Comparison of ENCODE assay signal across 9 mouse cellular contexts in genomic region chr6:91736471-91736870, GRCm38 (mm10). TPM values are rescaled to one million over a fixed set of nuclear protein-coding genes. Genes with fewer than 3 reads are reported as not detected.
DNase-seq lines count a peak whose midpoint lies in the region; ATAC-seq and TF ChIP-seq lines count a peak whose summit lies in the region.
"Had no signal": no experiment of that assay in that cellular context is flagged by ENCODE, and none has a peak within 500 bp of the region (broad histone marks: within the 10 kb centered on the region; RNA-seq: fewer than 3 reads in every experiment).

No protein-coding gene starts in this region.

- no peak for TF ChIP-seq POLR2A in liver, adult 2 months (IDR thresholded peaks at IDR 0.05; ENCODE audit: extremely low read depth, insufficient read depth, low read length)

- H3K4me1 ChIP-seq in liver, adult 2 months (ENCODE audit: control insufficient read depth, insufficient read depth, low read length), result no peaks in the 10 kb centered on the region
- H3K4me1 ChIP-seq in liver, embryonic 12.5 days, result peaks cover 11% of the 10 kb centered on the region
- H3K4me1 ChIP-seq in kidney, postnatal 0 days (replicated peaks; ENCODE audit: insufficient read depth, low read length), result no peaks in the 10 kb centered on the region
- no peaks in the 10 kb centered on the region; the same call in 1 of the 2 replicates for H3K4me1 ChIP-seq in stomach, embryonic 14.5 days (ENCODE audit: control insufficient read depth, insufficient read depth, low read length)

- 33% methylated on average over 5 of the region's 5 CpGs for WGBS in liver, adult 2 months
- WGBS in liver, embryonic 12.5 days (ENCODE audit: insufficient replicate concordance), result 61% methylated on average over 5 of the region's 5 CpGs
- WGBS in kidney, postnatal 0 days, result 43% methylated on average over 5 of the region's 5 CpGs
- WGBS in stomach, embryonic 14.5 days, result 32% methylated on average over 5 of the region's 5 CpGs

- no peak overlapping the region for H3K27ac ChIP-seq in liver, adult 2 months (replicated peaks; ENCODE audit: insufficient read depth, low read depth, low read length)
- no peak overlapping the region for H3K27ac ChIP-seq in liver, embryonic 12.5 days
- H3K27ac ChIP-seq in kidney, postnatal 0 days, result 0 out of 2 replicates have a peak overlapping the region, but pooled peaks have one; percentile 11
- peak overlapping the region; percentile 6; the same call in 1 of the 2 replicates for H3K27ac ChIP-seq in stomach, embryonic 14.5 days (ENCODE audit: low read length)

- no peak overlapping the region for H3K4me2 ChIP-seq in liver, embryonic 12.5 days
- no peak overlapping the region for H3K4me2 ChIP-seq in kidney, postnatal 0 days (ENCODE audit: low read length)
- no peak overlapping the region for H3K4me2 ChIP-seq in stomach, embryonic 14.5 days (replicated peaks; ENCODE audit: low read depth, low read length)

- no peak for TF ChIP-seq CTCF in liver, adult 2 months (IDR thresholded peaks at IDR 0.05; ENCODE audit: low read depth, low read length)
- no peak for TF ChIP-seq CTCF in kidney, postnatal 0 days (IDR thresholded peaks at IDR 0.05; ENCODE audit: low read depth)

- peak; percentile 75 for DNase-seq in liver, adult 2 months (ENCODE audit: extremely low read depth, low read depth, low spot score)
- peak; percentile 79 for DNase-seq in heart, adult 8-10 months (ENCODE audit: low spot score)
- DNase-seq in kidney, postnatal 0 days (ENCODE audit: low spot score), result no peak
- no peak for DNase-seq in left cerebral cortex, adult 8-10 months (ENCODE audit: low spot score in 2 of 2)
- no peak for DNase-seq in layer of hippocampus, adult 9-11 months

- H3K4me3 ChIP-seq in liver, adult 2 months (ENCODE audit: insufficient read depth, low read depth, low read length), result no peak overlapping the region
- no peak overlapping the region for H3K4me3 ChIP-seq in liver, embryonic 12.5 days
- no peak overlapping the region for H3K4me3 ChIP-seq in kidney, postnatal 0 days (replicated peaks; ENCODE audit: low read depth, low read length)
- no peak overlapping the region for H3K4me3 ChIP-seq in stomach, embryonic 14.5 days (ENCODE audit: low read depth, low read length)

- peaks cover 22% of the 10 kb centered on the region for H3K36me3 ChIP-seq in liver, adult 2 months (ENCODE audit: control insufficient read depth, insufficient read depth, low read length)
- peaks cover 93% of the 10 kb centered on the region for H3K36me3 ChIP-seq in liver, embryonic 12.5 days
- peaks cover 74% of the 10 kb centered on the region for H3K36me3 ChIP-seq in kidney, postnatal 0 days (ENCODE audit: insufficient read depth, low read length)
- peaks cover 26% of the 10 kb centered on the region for H3K36me3 ChIP-seq in stomach, embryonic 14.5 days (ENCODE audit: control insufficient read depth, insufficient read depth, low read length)

- ATAC-seq in liver, embryonic 12.5 days, result no peak
- no peak for ATAC-seq in kidney, postnatal 0 days (replicated peaks; ENCODE audit: low FRiP score, low read depth)
- peak; percentile 30; the same call in 1 of the 2 replicates for ATAC-seq in stomach, embryonic 14.5 days (ENCODE audit: insufficient number of reproducible peaks, insufficient read depth, low FRiP score, low read depth)
- no peak for ATAC-seq in frontal cortex, adult (ENCODE audit: low TSS enrichment)
- ATAC-seq: Patski had no signal

- no peaks in the 10 kb centered on the region for H3K79me2 ChIP-seq in liver, adult 2 months (ENCODE audit: control insufficient read depth, insufficient read depth, low read length)

- H3K27me3 ChIP-seq in liver, adult 2 months (ENCODE audit: control insufficient read depth, insufficient read depth, low read length), result no peaks in the 10 kb centered on the region
- H3K27me3 ChIP-seq in liver, embryonic 12.5 days (replicated peaks), result no peaks in the 10 kb centered on the region
- no peaks in the 10 kb centered on the region for H3K27me3 ChIP-seq in kidney, postnatal 0 days (ENCODE audit: insufficient read depth, low read length)
- no peaks in the 10 kb centered on the region for H3K27me3 ChIP-seq in stomach, embryonic 14.5 days (ENCODE audit: control insufficient read depth, insufficient read depth, low read length)
- H3K27me3 ChIP-seq: Patski had no signal

- no peaks in the 10 kb centered on the region for H3K9me3 ChIP-seq in liver, embryonic 12.5 days (replicated peaks)
- H3K9me3 ChIP-seq in kidney, postnatal 0 days (replicated peaks; ENCODE audit: low read length), result no peaks in the 10 kb centered on the region
- H3K9me3 ChIP-seq in stomach, embryonic 14.5 days (ENCODE audit: control insufficient read depth, low read depth, low read length), result no peaks in the 10 kb centered on the region

- H3K9ac ChIP-seq in liver, adult 2 months (ENCODE audit: low read depth, low read length), result no peak overlapping the region
- H3K9ac ChIP-seq in liver, embryonic 12.5 days, result no peak overlapping the region
- H3K9ac ChIP-seq in kidney, postnatal 0 days (ENCODE audit: low read depth, low read length), result no peak overlapping the region
- no peak overlapping the region for H3K9ac ChIP-seq in stomach, embryonic 14.5 days (replicated peaks; ENCODE audit: low read depth, low read length)

RNA-seq across cellular contexts. Expression of gene Slc6a6, which starts 52.6 kb away (rescaled TPM):
- 34.8 and 66.5 TPM in 2 replicates for total RNA-seq in liver, adult 2 months (2014; rRNA removed)
- 89.0 and 96.5 TPM in 2 replicates for polyA plus RNA-seq in liver, adult 2 months (2012; rRNA removed)
- 22.1 and 24.9 TPM in 2 replicates for polyA plus RNA-seq in liver, embryonic 12.5 days (2016; fragmentation: Nextera tagmentation; extraction: Ambion mirVana)
- 100 to 1,000 TPM in 2 of 4 experiments, 10 to 100 TPM in 2; 91.8 to 114 (median 101) TPM for total RNA-seq in heart, adult 8-10 months (2022)
- polyA plus RNA-seq in kidney, postnatal 0 days (2015; fragmentation: Nextera tagmentation; extraction: Ambion mirVana), result 106 and 121 TPM in 2 replicates
- polyA plus RNA-seq in stomach, embryonic 14.5 days (2014; fragmentation: Nextera tagmentation; extraction: Ambion mirVana), result 60.3 and 65.1 TPM in 2 replicates
- 100 to 1,000 TPM; 154 to 181 (median 168) TPM for total RNA-seq in left cerebral cortex, adult 8-10 months (2022)

Comparison
In these comparisons a context has a peak if more than half of its experiments do, and no peak if none do; other contexts are left out.
1. DNase-seq: peak in liver, adult 2 months (single experiment) and heart, adult 8-10 months (single experiment); none in kidney, postnatal 0 days (single experiment), left cerebral cortex, adult 8-10 months (0 of 2) and layer of hippocampus, adult 9-11 months (single experiment).
2. H3K27ac ChIP-seq: peak in kidney, postnatal 0 days (single experiment) and stomach, embryonic 14.5 days (single experiment); none in liver, adult 2 months (single experiment) and liver, embryonic 12.5 days (single experiment).